Mouse (Mus musculus) heart, adult 2 months (tissue): ENCODE data around the gene Tmem189.

Source experiments
- CTCF ChIP-seq: fragments of 200-600 bp; IDR thresholded peaks from 2 replicates; pipeline ENCODE4 v1.8.1; 2022; ENCODE audit warnings: antibody characterized with exemption, mild to moderate bottlenecking, moderate library complexity
- EP300 ChIP-seq: fragments of 200-500 bp; IDR thresholded peaks from 2 replicates; pipeline ENCODE4 v1.6.1; 2011; ENCODE audit warnings: low read depth, low read length, control low read depth; ENCODE audit not compliant: insufficient read depth
- POLR2A ChIP-seq: fragments of 200-500 bp; IDR thresholded peaks from 2 replicates; pipeline ENCODE4 v1.6.1; 2011; ENCODE audit warnings: mild to moderate bottlenecking, low read depth, low read length, control low read depth; ENCODE audit not compliant: insufficient read depth

- TF ChIP-seq CTCF (no peak), EP300 (no peak), POLR2A (no peak)
Measured at GRCm38 (mm10) chr2:167606745-167607123, 82.9 kb downstream of the Tmem189 start.
